Mouse (Mus musculus) CH12.LX (cell line): ENCODE data around the gene Sgcg. TPM values are rescaled to one million over a fixed set of nuclear protein-coding genes. Genes with fewer than 3 reads are reported as not detected.

ENCODE experiments used
- DNase-seq: peaks from one replicate; pipeline ENCODE4 v3.0.0-alpha.2; 2013; ENCODE audit errors: extremely low read depth
- H3K27ac ChIP-seq: 2 replicates; pipeline ENCODE4 v1.5.1; 2012; ENCODE audit warnings: low read depth, mild to moderate bottlenecking, control low read depth, moderate library complexity; ENCODE audit not compliant: insufficient read depth
- H3K27me3 ChIP-seq: replicated peaks from 2 replicates; pipeline ENCODE3; 2012; ENCODE audit warnings: inconsistent platforms
- H3K36me3 ChIP-seq, 2 experiments: replicated peaks in 1 of 2; 2 replicates each; pipeline versions ENCODE3 to v1.6.1; 2012; ENCODE audit warnings: inconsistent platforms in 1 of 2, low read length in 1 of 2, mild to moderate bottlenecking in 1 of 2, mixed read lengths in 1 of 2, moderate library complexity in 1 of 2; ENCODE audit not compliant: control insufficient read depth in 1 of 2, insufficient read depth in 1 of 2
- H3K4me1 ChIP-seq, 2 experiments: 2 replicates each; pipeline ENCODE4 v1.6.1; 2012; ENCODE audit warnings: inconsistent platforms in 1 of 2, moderate library complexity in 1 of 2; ENCODE audit not compliant: insufficient read depth in 2 of 2, control insufficient read depth in 1 of 2
- H3K4me2 ChIP-seq: 2 replicates; pipeline ENCODE4 v1.6.1; 2012; ENCODE audit warnings: low read depth, mild to moderate bottlenecking, control low read depth; ENCODE audit not compliant: poor library complexity, insufficient read depth, severe bottlenecking
- H3K4me3 ChIP-seq, 3 experiments: fragments of 150-350 bp in 1 of 3; sonication (generic) in 1 of 3; replicated peaks in 1 of 3; 2 replicates each; pipeline versions ENCODE3 to v1.5.1; 2011 to 2012; ENCODE audit warnings: low read depth in 2 of 3, low read length in 2 of 3, mild to moderate bottlenecking in 2 of 3, moderate library complexity in 2 of 3, control low read depth in 1 of 3, improper control_type of control experiment in 1 of 3, inconsistent platforms in 1 of 3, mixed read lengths in 1 of 3; ENCODE audit not compliant: poor library complexity in 1 of 3
- H3K79me2 ChIP-seq: replicated peaks from 2 replicates; pipeline ENCODE4 v1.6.1; 2012; ENCODE audit warnings: mild to moderate bottlenecking, moderate library complexity; ENCODE audit not compliant: control insufficient read depth, poor library complexity, insufficient read depth, severe bottlenecking; ENCODE audit errors: extremely low read depth
- H3K9ac ChIP-seq: 2 replicates; pipeline ENCODE4 v1.6.1; 2012; ENCODE audit warnings: low read depth, mild to moderate bottlenecking, control low read depth, moderate library complexity; ENCODE audit not compliant: insufficient read depth
- H3K9me3 ChIP-seq: replicated peaks from 2 replicates; pipeline ENCODE3; 2012; ENCODE audit warnings: low read length, inconsistent platforms, mixed read lengths
- BHLHE40 ChIP-seq: IDR thresholded peaks from 2 replicates; pipeline ENCODE4 v1.6.1; 2011; ENCODE audit warnings: mild to moderate bottlenecking, low read depth, low read length, improper control_type of control experiment
- CHD1 ChIP-seq: IDR thresholded peaks from 2 replicates; pipeline ENCODE4 v1.6.1; 2012; ENCODE audit warnings: low read depth, low read length, improper control_type of control experiment, inconsistent platforms
- CHD2 ChIP-seq: IDR thresholded peaks from 2 replicates; pipeline ENCODE4 v1.6.1; 2011; ENCODE audit warnings: low read length, improper control_type of control experiment
- CTCF ChIP-seq, 2 experiments: IDR thresholded peaks in 1 of 2; conservative IDR thresholded peaks in 1 of 2; 2 replicates each; pipeline ENCODE4 v1.5.1; 2011 to 2012; ENCODE audit warnings: low read depth in 2 of 2, low read length in 2 of 2, improper control_type of control experiment in 1 of 2, inconsistent platforms in 1 of 2, mild to moderate bottlenecking in 1 of 2, moderate library complexity in 1 of 2
- EP300 ChIP-seq: IDR thresholded peaks from 2 replicates; pipeline ENCODE4 v1.6.1; 2011; ENCODE audit warnings: low read length, improper control_type of control experiment
- GABPA ChIP-seq: IDR thresholded peaks from 2 replicates; pipeline ENCODE4 v1.6.1; 2012; ENCODE audit warnings: low read depth, low read length, improper control_type of control experiment, inconsistent platforms; ENCODE audit not compliant: insufficient replicate concordance
- HCFC1 ChIP-seq: IDR thresholded peaks from 2 replicates; pipeline ENCODE4 v1.6.1; 2012; ENCODE audit warnings: low read depth, mild to moderate bottlenecking, inconsistent platforms, low read length, improper control_type of control experiment
- MAFK ChIP-seq: IDR thresholded peaks from 2 replicates; pipeline ENCODE4 v1.6.1; 2011; ENCODE audit warnings: low read length, improper control_type of control experiment; ENCODE audit not compliant: insufficient replicate concordance
- MAX ChIP-seq: IDR thresholded peaks from 2 replicates; pipeline ENCODE4 v1.6.1; 2011; ENCODE audit warnings: low read length, improper control_type of control experiment
- MAZ ChIP-seq: IDR thresholded peaks from 2 replicates; pipeline ENCODE4 v1.6.1; 2012; ENCODE audit warnings: low read depth, mild to moderate bottlenecking, inconsistent platforms, low read length, improper control_type of control experiment, moderate library complexity
- MEF2A ChIP-seq: IDR thresholded peaks from 2 replicates; pipeline ENCODE4 v1.6.1; 2014; ENCODE audit warnings: low read depth, mild to moderate bottlenecking, inconsistent platforms, low read length, improper control_type of control experiment, borderline replicate concordance
- MXI1 ChIP-seq: IDR thresholded peaks from 2 replicates; pipeline ENCODE4 v1.6.1; 2011; ENCODE audit warnings: mild to moderate bottlenecking, low read depth, low read length, improper control_type of control experiment
- NELFE ChIP-seq: IDR thresholded peaks from 2 replicates; pipeline ENCODE4 v1.6.1; 2011; ENCODE audit warnings: low read depth, low read length, improper control_type of control experiment
- NRF1 ChIP-seq: IDR thresholded peaks from 2 replicates; pipeline ENCODE4 v1.6.1; 2014; ENCODE audit warnings: low read depth, mild to moderate bottlenecking, inconsistent platforms, low read length, improper control_type of control experiment, moderate library complexity
- PAX5 ChIP-seq: IDR thresholded peaks from 2 replicates; pipeline ENCODE4 v1.6.1; 2012; ENCODE audit warnings: low read length, inconsistent platforms, mixed read lengths
- POLR2A ChIP-seq: IDR thresholded peaks from 2 replicates; pipeline ENCODE4 v1.6.1; 2011; ENCODE audit warnings: low read depth, mild to moderate bottlenecking, improper control_type of control experiment, low read length
- POLR2AphosphoS2 ChIP-seq: IDR thresholded peaks from 2 replicates; pipeline ENCODE4 v1.6.1; 2011; ENCODE audit warnings: low read depth, low read length, improper control_type of control experiment
- RAD21 ChIP-seq: IDR thresholded peaks from 2 replicates; pipeline ENCODE4 v1.6.1; 2011; ENCODE audit warnings: low read depth, mild to moderate bottlenecking, low read length, improper control_type of control experiment, moderate library complexity
- SIN3A ChIP-seq: IDR thresholded peaks from 2 replicates; pipeline ENCODE4 v1.6.1; 2012; ENCODE audit warnings: low read length, improper control_type of control experiment, inconsistent platforms
- SMC3 ChIP-seq: IDR thresholded peaks from 2 replicates; pipeline ENCODE4 v1.6.1; 2011; ENCODE audit warnings: low read depth, low read length, improper control_type of control experiment
- TBP ChIP-seq: conservative IDR thresholded peaks from 2 replicates; pipeline ENCODE4 v1.6.1; 2011; ENCODE audit warnings: low read depth, low read length, improper control_type of control experiment
- UBTF ChIP-seq: IDR thresholded peaks from 2 replicates; pipeline ENCODE4 v1.6.1; 2012; ENCODE audit warnings: low read depth, mild to moderate bottlenecking, inconsistent platforms, low read length, improper control_type of control experiment, moderate library complexity
- USF1 ChIP-seq: IDR thresholded peaks from 2 replicates; pipeline ENCODE4 v1.6.1; 2014; ENCODE audit warnings: low read depth, mild to moderate bottlenecking, inconsistent platforms, low read length, improper control_type of control experiment
- USF2 ChIP-seq: conservative IDR thresholded peaks from 2 replicates; pipeline ENCODE4 v1.6.1; 2011; ENCODE audit warnings: low read depth, low read length, improper control_type of control experiment
- ZC3H11A ChIP-seq: IDR thresholded peaks from 2 replicates; pipeline ENCODE4 v1.6.1; 2012; ENCODE audit warnings: low read depth, mild to moderate bottlenecking, inconsistent platforms, low read length, improper control_type of control experiment
- ZKSCAN1 ChIP-seq: IDR thresholded peaks from 2 replicates; pipeline ENCODE4 v1.6.1; 2012; ENCODE audit warnings: low read depth, inconsistent platforms, low read length, improper control_type of control experiment, borderline replicate concordance
- ZNF384 ChIP-seq: IDR thresholded peaks from 2 replicates; pipeline ENCODE4 v1.6.1; 2012; ENCODE audit warnings: low read depth, low read length, improper control_type of control experiment, inconsistent platforms
- dilution Hi-C: fragments of 300-500 bp; cut with MboI; formaldehyde crosslinking; loops from 2 replicates; pipeline ENCODE4 v1.14.3; 2020; ENCODE audit warnings: low sequenced_read_pairs; ENCODE audit not compliant: extremely low pct_unique_long_range_greater_than_20kb, extremely low pct_ligation_motif_present
- in situ Hi-C: fragments of 300-500 bp; cut with MboI; formaldehyde crosslinking; loops from 3 replicates; pipeline ENCODE4 v1.14.3; 2019; ENCODE audit warnings: low sequenced_read_pairs, low pct_ligation_motif_present, low pct_unique_long_range_greater_than_20kb, mixed read lengths
- polyA plus RNA-seq: library from polyadenylated mRNA; unstranded; fragments of >175 nt; gene quantifications from 2 replicates; pipeline ENCODE4 v1.2.1, GENCODE M21; 2012; ENCODE audit warnings: low read depth; ENCODE audit not compliant: insufficient read length
- total RNA-seq, 2 experiments: library from RNA; depleted of rRNA; stranded (reverse); fragments of 300-350 nt in 1 of 2; fragments of >200 nt in 1 of 2; gene quantifications; 2 replicates each; pipeline ENCODE4 v1.2.3; 2012 to 2014

The Sgcg gene
- total and polyA plus RNA-seq, 3 experiments: not detected

- Histone ChIP-seq H3K4me3 (no peak overlapping the region), H3K9ac (no peak overlapping the region), H3K79me2 (no peaks in the 10 kb centered on the region), H3K9me3 (no peaks in the 10 kb centered on the region), H3K4me1 (peaks cover 0 to 3% of the 10 kb centered on the region in 2 experiments; a peak in 2 of 4 replicates), H3K4me2 (no peak overlapping the region), H3K27ac (no peak overlapping the region), H3K27me3 (no peaks in the 10 kb centered on the region)
- DNase-seq: no peak
- dilution Hi-C loops (no loop called here), in situ Hi-C loops (no loop called here)
- no peak for TF ChIP-seq HCFC1
- TF ChIP-seq CHD1: no peak
- no peak for TF ChIP-seq MAX
- no peak for TF ChIP-seq CTCF (conservative IDR thresholded peaks at IDR 0.05 in 1 of 2, IDR thresholded peaks at IDR 0.05 in 1 of 2; ENCODE audit: low read depth in 2 of 2, low read length in 2 of 2)
- TF ChIP-seq MAFK: no peak
- no peak for TF ChIP-seq USF2
- no peak for TF ChIP-seq CHD2
- no peak for TF ChIP-seq EP300
- no peak for TF ChIP-seq ZNF384
- TF ChIP-seq BHLHE40: no peak
- no peak for TF ChIP-seq GABPA
- TF ChIP-seq MEF2A: no peak
- TF ChIP-seq, all 38 proteins: peak for 0
- H3K36me3 ChIP-seq: no peaks in the 10 kb centered on the region
Measured at GRCm38 (mm10) chr14:61301323-61301722, 43.0 kb upstream of the Sgcg start.

GRCm38 (mm10) chr14:61299810-61300209 lies 41.5 kb upstream of the Sgcg start:
- no peak for DNase-seq
- Histone ChIP-seq H3K9ac (no peak overlapping the region), H3K4me1 (peaks cover 0 to 3% of the 10 kb centered on the region in 2 experiments; a peak in 2 of 4 replicates), H3K4me3 (no peak overlapping the region), H3K36me3 (no peaks in the 10 kb centered on the region), H3K27ac (no peak overlapping the region), H3K79me2 (no peaks in the 10 kb centered on the region), H3K9me3 (no peaks in the 10 kb centered on the region), H3K27me3 (no peaks in the 10 kb centered on the region), H3K4me2 (no peak overlapping the region)
- in situ Hi-C loops (loop anchor here (10.0 kb wide), 1 partner anchor 505 kb away; no protein-coding TSS in a partner anchor), dilution Hi-C loops (no loop called here)
- TF ChIP-seq MAZ: no peak

- peaks cover under 1 to 16% of the 10 kb centered on the region in 2 experiments for H3K4me1 ChIP-seq
Measured at GRCm38 (mm10) chr14:61294738-61295079, 36.4 kb upstream of the Sgcg start.

More at GRCm38 (mm10) chr14:61294738-61295079, 36.4 kb upstream of the Sgcg start:
- Histone ChIP-seq H3K36me3 (no peaks in the 10 kb centered on the region), H3K9ac (no peak overlapping the region), H3K27ac (no peak overlapping the region), H3K4me3 (no peak overlapping the region), H3K4me2 (peak overlapping the region; percentile 65), H3K9me3 (no peaks in the 10 kb centered on the region), H3K79me2 (no peaks in the 10 kb centered on the region), H3K27me3 (no peaks in the 10 kb centered on the region)
- peak; percentile 74 for DNase-seq
- dilution Hi-C loops: no loop called here
- TF ChIP-seq POLR2AphosphoS2 (no peak), NRF1 (no peak), MAX (no peak), ZNF384 (peak; percentile 47; the same call in 1 of the 2 replicates), RAD21 (peak; percentile 60), USF1 (no peak), NELFE (0 out of 2 replicates have a peak, but pooled peaks have one; percentile 31), HCFC1 (no peak), PAX5 (no peak), ZKSCAN1 (no peak), SIN3A (no peak), POLR2A (no peak), USF2 (no peak), CTCF (conservative IDR thresholded peaks at IDR 0.05 in 1 of 2, IDR thresholded peaks at IDR 0.05 in 1 of 2; ENCODE audit: low read depth in 2 of 2, low read length in 2 of 2) (peak; percentile 26 to 70), MXI1 (no peak), ZC3H11A (no peak), TBP (no peak), SMC3 (peak; percentile 39), UBTF (no peak)
- in situ Hi-C loops: loop anchor here (10.0 kb wide), 1 partner anchor 500 kb away; no protein-coding TSS in a partner anchor
